Mouse (Mus musculus) frontal cortex, postnatal 36 days (tissue): Measurements from ENCODE around the gene Olfr573-ps1.

Experiments
- DNase-seq, 2 experiments: peaks; one replicate each; pipeline ENCODE4 v3.0.0; 2022; ENCODE audit warnings: low spot score in 2 of 2

Gene Olfr573-ps1

DNA sequence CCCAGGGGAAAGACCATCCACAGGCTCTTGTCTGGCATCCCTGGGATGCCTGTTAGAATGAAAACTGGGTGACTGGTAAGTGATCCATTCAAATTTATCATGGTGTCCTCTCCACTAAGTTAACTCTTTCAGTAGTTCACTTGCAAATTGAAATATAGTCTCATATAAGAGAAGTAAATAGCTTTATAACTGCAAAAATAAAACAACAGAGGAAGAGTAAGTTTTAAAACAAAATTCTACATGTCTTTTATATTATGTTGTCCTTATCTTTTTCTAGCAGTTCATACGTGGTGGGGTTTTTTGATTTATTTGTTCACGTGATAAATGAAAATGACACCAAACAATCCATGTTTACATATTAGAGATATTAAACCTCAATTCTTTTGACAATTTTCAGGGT is at the start of gene Olfr573-ps1:
Gene Olfr573-ps1 (minus strand): TSS at position 101 of the 400 bp plus-strand sequence.
- no peak for DNase-seq

DNA sequence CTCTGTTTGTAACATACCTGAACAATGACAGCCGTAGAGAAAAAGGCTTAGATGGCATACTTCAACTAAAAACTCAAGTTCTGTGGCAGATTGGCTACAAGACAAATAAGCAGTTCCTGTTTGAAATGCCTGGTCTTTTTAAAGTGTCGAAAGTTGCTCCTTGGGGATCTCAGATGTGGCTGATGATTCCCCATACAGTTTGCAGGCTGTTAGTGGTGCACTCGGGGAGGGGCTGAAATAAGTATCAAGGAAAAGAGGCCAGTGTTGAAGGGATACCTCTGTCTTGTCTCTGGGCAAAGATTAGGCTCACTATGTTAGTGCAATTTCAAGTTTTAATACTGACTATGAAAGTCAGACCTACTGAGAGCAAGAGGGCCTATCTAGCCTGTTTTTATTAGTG is 46.8 kb upstream of the Olfr573-ps1 start, which contains the start of gene Olfr578:
Gene Olfr578 (minus strand): TSS at position 101 of the 400 bp plus-strand sequence.
- no peak for DNase-seq

DNA sequence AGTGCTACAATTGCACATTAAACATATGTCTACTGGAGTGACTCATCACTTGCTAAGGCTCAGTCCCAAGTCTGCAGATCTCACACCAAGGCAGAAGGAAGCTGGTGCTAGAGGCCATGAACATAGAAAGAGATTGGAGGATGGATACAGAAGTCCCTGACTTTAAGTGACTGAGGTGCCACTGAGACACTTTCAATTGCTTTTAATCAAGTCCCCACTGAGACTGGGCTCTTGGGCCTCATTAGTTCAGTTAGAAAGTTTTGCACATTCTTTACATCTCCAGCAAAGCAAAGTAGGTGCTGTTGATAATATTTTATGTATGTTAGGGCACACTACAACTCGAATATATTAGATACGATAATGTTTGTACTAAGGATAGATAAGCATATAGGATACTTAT is 33.5 kb upstream of the Olfr573-ps1 start, which contains the start of gene Olfr577:
Gene Olfr577 (minus strand): TSS at position 101 of the 400 bp plus-strand sequence.
- no peak for DNase-seq

DNA sequence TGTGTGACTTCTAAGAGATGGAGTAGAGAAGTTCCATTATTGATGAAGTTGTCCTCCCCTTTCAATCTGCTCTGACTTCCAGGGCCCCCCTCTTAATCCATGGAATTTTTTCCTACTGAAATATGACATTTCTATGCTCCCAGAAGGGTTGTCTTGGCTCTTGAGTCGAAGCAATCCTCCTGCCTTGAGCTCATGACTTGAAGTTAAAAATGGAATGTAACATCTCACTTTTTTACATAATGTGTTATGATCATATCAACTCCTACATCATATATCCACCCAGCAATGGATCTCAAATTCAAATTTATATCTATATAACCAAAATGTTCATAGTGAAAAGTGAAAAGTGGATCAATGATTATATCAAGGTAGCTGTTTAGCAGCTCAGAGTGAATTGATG is 32.0 kb upstream of the Olfr573-ps1 start:
- DNase-seq = no peak

DNA sequence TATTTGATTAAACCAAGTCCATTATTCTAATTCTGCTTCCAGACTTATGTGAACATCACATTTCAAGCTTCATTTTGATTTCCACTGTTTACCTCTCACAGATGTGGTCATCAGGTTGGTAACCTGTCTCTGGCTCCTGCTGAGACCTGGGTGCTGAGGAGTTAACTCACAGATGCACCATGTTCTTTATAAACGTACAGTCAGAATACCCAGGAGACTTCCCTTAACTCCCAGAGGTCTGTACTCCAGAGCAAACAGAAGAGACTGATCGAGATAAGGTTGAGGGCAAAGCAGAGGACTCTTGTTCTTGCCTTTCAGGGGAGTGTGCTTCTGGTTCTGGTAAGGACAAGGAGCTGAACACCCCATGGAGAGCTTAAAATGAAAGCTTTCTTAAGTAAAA is 20.0 kb upstream of the Olfr573-ps1 start, which contains the start of gene Olfr576:
Gene Olfr576 (plus strand): TSS at position 301 of the 400 bp plus-strand sequence.
- DNase-seq = no peak

DNA sequence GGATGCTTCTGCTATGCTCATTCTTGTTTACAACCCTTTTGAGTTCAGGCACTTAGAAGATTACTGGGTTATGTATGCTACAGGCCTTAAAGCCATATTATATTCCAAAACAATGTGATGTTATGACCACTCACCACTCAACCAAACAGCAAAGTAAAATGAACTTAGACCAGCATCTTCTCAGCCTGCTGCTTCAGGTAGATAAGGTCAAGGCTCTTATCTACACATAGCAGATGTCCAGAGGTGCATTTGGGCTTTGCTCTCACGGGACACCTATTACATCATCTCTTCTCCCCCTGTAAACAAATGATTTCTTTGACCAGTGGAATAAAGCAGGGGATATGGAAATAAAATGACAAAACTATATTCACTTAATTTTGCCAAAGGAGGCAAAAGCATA is 16.2 kb upstream of the Olfr573-ps1 start, which contains the start of gene Olfr575:
Gene Olfr575 (minus strand): TSS at position 183 of the 400 bp plus-strand sequence.
- no peak for DNase-seq

DNA sequence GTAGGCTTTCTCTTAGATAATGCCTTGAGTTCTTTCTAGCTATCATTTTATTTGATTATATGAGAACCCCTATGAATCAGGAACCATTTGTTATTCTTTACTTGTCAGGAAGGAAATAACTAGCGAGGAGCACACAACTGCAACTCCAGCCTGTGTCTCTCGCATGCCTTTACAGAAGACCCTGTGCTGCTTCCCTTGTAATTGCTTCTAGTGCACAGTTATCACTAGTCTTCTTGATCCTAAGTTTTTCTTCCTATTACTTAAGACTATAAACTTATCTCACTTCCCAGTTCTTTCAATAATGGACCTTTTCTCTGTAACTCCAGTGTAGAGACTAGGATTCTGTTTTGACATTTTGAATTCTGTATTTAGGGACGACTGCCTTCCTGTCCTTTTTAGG is 15.8 kb upstream of the Olfr573-ps1 start:
- DNase-seq = no peak

DNA sequence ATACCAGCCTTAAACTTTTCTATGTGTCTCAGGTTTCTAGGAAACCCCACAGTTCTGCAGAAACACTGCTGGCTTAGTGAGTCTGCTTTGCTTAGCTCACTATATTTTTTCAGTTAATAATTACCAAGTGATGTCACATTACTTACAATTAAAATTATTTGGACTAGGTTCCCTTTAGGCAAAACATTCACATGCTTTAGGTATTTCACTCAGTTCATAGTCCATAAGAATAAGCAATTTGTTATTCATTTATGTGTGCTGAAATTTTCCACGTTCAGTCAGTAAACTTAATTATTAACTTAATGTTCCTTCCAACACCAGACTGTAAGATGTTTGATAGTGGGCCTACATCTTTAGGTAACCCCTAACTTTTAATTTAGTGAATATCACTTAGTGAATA is 8.4 kb upstream of the Olfr573-ps1 start:
- no peak for DNase-seq

DNA sequence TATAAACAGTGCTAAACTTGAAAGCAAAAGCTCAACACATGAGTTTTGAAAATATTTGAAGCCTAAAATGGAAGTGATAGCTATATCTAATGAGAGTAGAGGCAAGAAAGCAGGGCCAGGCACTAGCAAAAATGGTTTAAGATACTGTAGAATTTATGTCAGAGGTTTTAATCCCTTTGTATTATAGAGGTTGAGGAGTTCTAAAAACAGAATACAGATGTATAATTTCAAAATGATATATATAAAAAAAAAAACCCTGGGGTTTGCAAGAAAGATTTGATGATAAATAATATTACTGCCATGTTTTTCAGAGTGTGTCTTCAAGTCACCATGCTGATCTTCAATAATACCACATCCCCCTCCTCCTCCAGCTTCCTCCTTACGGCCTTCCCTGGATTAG is 5.8 kb upstream of the Olfr573-ps1 start, which contains the start of gene Olfr574:
Gene Olfr574 (plus strand): TSS at position 301 of the 400 bp plus-strand sequence.
- no peak for DNase-seq

DNA sequence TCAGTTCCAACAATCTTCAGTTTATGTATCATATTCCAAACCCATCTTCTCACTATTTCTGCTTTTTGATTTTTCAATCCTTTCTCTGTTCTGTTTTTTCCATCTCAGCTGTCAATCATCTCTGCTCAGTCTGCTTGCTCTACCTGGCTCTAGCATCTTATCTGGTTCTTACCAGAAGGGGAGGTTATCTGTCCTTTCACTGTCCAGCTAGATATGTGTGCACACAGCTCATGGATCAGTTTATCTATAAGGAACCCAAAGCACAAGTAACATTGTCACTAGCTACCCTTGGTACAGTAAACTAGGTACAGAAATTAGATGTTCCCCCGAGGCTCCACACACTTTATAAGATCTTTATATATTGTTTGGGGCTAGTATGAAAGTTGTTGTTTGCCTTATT is 1.0 kb upstream of the Olfr573-ps1 start:
- DNase-seq = no peak

DNA sequence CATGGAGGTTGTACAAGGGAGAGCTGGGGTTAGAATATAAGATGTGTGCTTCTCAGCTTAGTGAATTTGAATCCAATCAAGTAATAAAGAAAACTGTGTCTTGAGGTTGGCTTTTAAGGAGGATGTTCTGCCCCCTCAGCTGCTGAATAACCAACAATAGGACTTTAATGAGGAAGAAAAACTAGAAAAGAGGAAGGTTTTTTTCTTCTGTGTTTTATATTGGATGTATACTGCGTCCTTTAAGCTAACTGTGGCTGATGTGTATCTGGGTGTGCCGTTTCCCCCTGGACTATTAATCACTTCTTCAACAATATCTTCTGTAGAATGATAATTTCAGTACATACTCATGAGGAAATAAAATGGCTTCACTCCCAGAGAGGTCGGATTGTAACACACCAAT is 15.3 kb downstream of the Olfr573-ps1 start:
- no peak for DNase-seq

DNA sequence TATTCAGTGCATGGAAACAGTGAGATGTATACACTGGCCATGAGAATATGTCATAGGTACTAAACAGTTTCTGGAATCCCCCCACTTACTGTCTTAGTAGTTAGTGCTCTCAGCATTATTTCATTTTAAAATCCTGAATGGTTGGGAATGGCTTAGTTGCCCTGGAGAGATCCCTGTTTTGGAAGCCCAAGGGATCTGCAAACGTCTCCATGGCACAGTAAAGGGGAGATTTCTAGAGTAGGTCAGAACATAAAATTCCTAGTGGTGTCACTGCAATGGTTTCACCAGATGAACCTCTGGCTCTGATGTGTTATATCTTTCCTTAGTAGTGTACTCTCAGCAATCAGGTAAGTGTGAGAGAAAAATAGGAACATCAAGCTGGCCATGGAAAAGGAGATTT is 18.3 kb downstream of the Olfr573-ps1 start, which contains the start of gene Olfr572:
Gene Olfr572 (plus strand): TSS at position 301 of the 400 bp plus-strand sequence.
- DNase-seq = no peak

DNA sequence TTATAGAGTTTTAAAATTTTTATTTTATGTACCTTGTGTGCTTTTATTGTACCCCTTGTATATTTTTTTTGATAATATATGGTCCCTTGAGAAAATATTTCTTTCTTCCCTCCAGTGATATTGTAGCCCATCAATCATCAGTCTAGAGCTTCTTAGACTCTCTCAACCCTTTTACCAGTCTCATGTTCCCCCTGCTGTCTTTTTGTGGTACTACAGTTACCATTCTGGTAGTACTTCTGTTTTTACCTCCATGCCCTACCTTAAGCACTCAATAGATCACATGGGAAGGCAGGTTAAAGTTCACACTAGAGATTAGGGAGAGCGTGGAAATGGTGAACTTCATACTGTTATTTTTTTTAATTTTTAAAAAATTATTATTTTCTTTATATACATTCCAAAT is 22.7 kb downstream of the Olfr573-ps1 start:
- DNase-seq = peak in 1 of 2 experiments; percentile 3

DNA sequence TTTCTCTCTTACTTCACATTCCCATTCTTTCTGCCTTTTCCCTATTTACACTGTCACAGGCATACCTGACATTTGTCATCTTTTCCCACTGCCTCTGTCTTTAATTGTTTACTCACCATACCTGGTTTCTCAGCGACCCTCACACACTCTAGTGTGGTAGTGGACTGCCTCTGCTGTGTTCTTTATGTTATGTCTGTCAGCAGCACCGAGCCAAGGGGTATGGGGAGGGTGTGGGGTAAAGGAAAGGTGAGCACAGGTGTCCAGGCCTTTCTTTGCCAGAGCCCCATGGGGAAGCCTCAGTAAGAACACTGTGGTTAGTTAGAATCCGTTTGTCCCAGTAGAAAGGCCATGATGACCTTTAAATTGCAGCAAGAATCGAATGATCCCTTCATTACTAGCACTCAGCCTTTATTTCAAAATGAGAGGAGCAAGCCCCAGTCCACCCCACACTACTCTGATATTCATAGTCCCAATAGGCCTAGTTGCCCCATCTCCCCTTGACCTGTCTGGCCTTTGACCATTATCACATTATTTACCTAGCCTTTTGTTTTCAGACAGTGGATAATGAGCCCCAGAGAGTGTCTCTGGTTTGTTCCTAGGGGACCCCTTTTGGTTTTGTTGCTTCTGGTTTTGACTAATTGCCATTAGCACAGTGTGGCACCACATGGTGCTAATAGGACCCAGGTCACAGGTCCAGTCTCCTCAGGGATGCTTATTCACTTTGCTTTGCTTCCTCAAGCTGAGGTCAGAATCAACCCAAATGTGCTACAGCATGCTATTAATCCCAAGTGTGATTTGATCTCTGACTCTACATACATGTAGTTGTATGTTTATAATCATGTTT is 25.1 kb downstream of the Olfr573-ps1 start, which contains the start of gene Olfr571:
Gene Olfr571 (minus strand): TSS at position 505 of the 844 bp plus-strand sequence.
- no peak for DNase-seq

DNA sequence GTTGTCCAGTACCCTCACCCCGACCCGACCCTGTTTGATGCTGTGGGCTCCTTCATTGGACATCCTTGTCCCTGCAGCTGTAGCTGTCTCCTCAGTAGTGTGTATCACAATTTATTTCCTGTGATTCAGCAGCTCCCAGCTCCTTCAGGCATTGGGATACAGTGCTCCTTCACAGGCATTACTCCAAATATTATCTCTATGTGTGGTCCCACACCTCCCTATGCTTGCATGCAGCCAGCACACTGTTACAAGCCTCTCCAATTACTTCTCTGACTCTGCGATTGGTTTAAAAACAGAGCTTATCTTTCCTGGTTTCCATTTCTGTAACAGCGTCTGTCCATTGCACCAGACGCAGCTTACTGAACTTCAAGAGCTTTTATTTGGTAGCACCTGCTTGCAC is 26.0 kb downstream of the Olfr573-ps1 start:
- DNase-seq = no peak

DNA sequence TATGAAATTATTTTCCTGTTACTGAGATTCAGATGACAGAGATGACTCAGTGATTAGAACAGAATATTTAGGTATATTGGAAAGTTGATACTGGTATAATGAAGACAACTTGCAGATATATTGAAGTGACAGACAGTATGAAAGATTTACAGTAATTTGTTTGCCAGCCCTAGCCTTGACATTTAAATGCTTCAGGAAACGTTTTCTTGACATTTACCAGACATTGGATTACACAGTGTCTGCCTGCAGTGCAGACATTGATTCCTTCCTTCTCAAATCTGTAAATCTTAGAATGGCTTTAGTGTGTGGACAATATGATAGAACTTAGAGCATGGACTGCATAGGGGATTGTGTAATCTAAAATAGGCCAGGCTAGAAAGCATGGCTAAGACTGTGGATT is 27.1 kb downstream of the Olfr573-ps1 start:
- DNase-seq = no peak
